Mouse (Mus musculus) bone marrow macrophage, adult 2 months (primary cell): ENCODE measurements around the gene Serping1.

Experiments
- CTCF ChIP-seq: IDR thresholded peaks from 2 replicates; pipeline ENCODE4 v1.5.1; 2012; ENCODE audit warnings: low read depth, mild to moderate bottlenecking, low read length, moderate library complexity
- POLR2A ChIP-seq: IDR thresholded peaks from 2 replicates; pipeline ENCODE4 v1.6.1; 2012; ENCODE audit warnings: mild to moderate bottlenecking, low read depth, low read length, borderline replicate concordance

- TF ChIP-seq POLR2A (no peak), CTCF (no peak)
Measured at GRCm38 (mm10) chr2:84717357-84717756, 57.9 kb downstream of the Serping1 start.
